Mouse (Mus musculus) stomach, postnatal 0 days (tissue): Measurements from ENCODE around the gene Irak4. TPM values are rescaled to one million over a fixed set of nuclear protein-coding genes. Genes with fewer than 3 reads are reported as not detected.

ENCODE experiments used
- ATAC-seq: fragments of 200-750 bp; cut with Nextera tagmentation; 2 replicates; pipeline ENCODE4 v1.8.0; 2017; ENCODE audit not compliant: low FRiP score, low TSS enrichment
- DNase-seq: peaks from one replicate; pipeline ENCODE4 v3.0.0-alpha.2; 2016; ENCODE audit warnings: low spot score
- H3K27ac ChIP-seq: fragments of 300-500 bp; sonication (generic); replicated peaks from 2 replicates; pipeline ENCODE4 v1.5.1; 2014; ENCODE audit warnings: mild to moderate bottlenecking, control low read depth
- H3K27me3 ChIP-seq: fragments of 300-500 bp; sonication (generic); 2 replicates; pipeline ENCODE4 v1.6.1; 2014; ENCODE audit warnings: low read length; ENCODE audit not compliant: control insufficient read depth, insufficient read depth
- H3K36me3 ChIP-seq: fragments of 300-500 bp; sonication (generic); 2 replicates; pipeline ENCODE4 v1.6.1; 2014; ENCODE audit warnings: low read length, mixed read lengths; ENCODE audit not compliant: control insufficient read depth, insufficient read depth
- H3K4me1 ChIP-seq: fragments of 300-500 bp; sonication (generic); replicated peaks from 2 replicates; pipeline ENCODE4 v1.6.1; 2014; ENCODE audit warnings: antibody characterized with exemption; ENCODE audit not compliant: control insufficient read depth, insufficient read depth
- H3K4me2 ChIP-seq: fragments of 300-500 bp; sonication (generic); replicated peaks from 2 replicates; pipeline ENCODE4 v1.6.1; 2014; ENCODE audit warnings: low read depth, mild to moderate bottlenecking, control low read depth, moderate library complexity
- H3K4me3 ChIP-seq: fragments of 300-500 bp; sonication (generic); 2 replicates; pipeline ENCODE4 v1.5.1; 2014; ENCODE audit warnings: low read depth, low read length, control low read depth
- H3K9ac ChIP-seq: fragments of 300-500 bp; sonication (generic); 2 replicates; pipeline ENCODE4 v1.6.1; 2014; ENCODE audit warnings: mild to moderate bottlenecking, low read length, control low read depth, mixed read lengths
- H3K9me3 ChIP-seq: fragments of 300-500 bp; sonication (generic); 2 replicates; pipeline ENCODE4 v1.6.1; 2016; ENCODE audit warnings: low read length; ENCODE audit not compliant: control insufficient read depth
- CTCF ChIP-seq: IDR thresholded peaks from 2 replicates; pipeline ENCODE4 v1.5.1; 2016; ENCODE audit warnings: antibody characterized with exemption, low read depth, mild to moderate bottlenecking, moderate library complexity
- EP300 ChIP-seq: optimal IDR thresholded peaks from 2 replicates; pipeline ENCODE3; 2016; ENCODE audit warnings: antibody characterized with exemption
- WGBS: fragments of 180-500 bp; shearing (Covaris S2); extraction: QIAGEN DNeasy Blood & Tissue Kit; methylation state at CpG from one replicate; pipeline ENCODE4 v1.1.7; 2014; 5-methylcytosine and 5-hydroxymethylcytosine counted together
- polyA plus RNA-seq: library from polyadenylated mRNA; unstranded; fragments of >200 nt; fragmentation: Nextera tagmentation; extraction: Ambion mirVana; gene quantifications from 2 replicates; pipeline ENCODE4 v1.2.1, GENCODE M21; 2015

The Irak4 gene
- polyA plus RNA-seq = 9.2 and 9.4 TPM in 2 replicates

- TF ChIP-seq CTCF = peak; percentile 16
- TF ChIP-seq EP300 = no peak
- H3K9ac ChIP-seq = peak within 1 kb of the TSS; percentile 74
- DNase-seq (peak; percentile 93), ATAC-seq (peak; percentile 99)
- H3K4me3 ChIP-seq = peak within 1 kb of the TSS; percentile 74
- H3K4me1 ChIP-seq = no peaks in the 10 kb centered on the region
- no peaks in the 10 kb centered on the region for H3K9me3 ChIP-seq
- peak within 1 kb of the TSS; percentile 72 for H3K4me2 ChIP-seq
- H3K27me3 ChIP-seq = no peaks in the 10 kb centered on the region
- H3K27ac ChIP-seq = peak within 1 kb of the TSS; percentile 85
- no peaks in the 10 kb centered on the region for H3K36me3 ChIP-seq
- under 1% methylated on average over 45 of the region's 45 CpGs for WGBS
Measured at GRCm38 (mm10) chr15:94543409-94544051, at the start of gene Irak4, which contains the start of gene Pus7l. TSS of gene Irak4 (plus strand) at chr15:94543643. TSS of gene Pus7l (minus strand) at chr15:94543547.

- TF ChIP-seq EP300 (no peak), CTCF (peak; percentile 43)
- Histone ChIP-seq H3K36me3 (no peaks in the 10 kb centered on the region), H3K4me1 (no peaks in the 10 kb centered on the region), H3K9ac (no peak overlapping the region), H3K9me3 (no peaks in the 10 kb centered on the region), H3K27me3 (no peaks in the 10 kb centered on the region), H3K27ac (no peak overlapping the region), H3K4me3 (no peak overlapping the region), H3K4me2 (no peak overlapping the region)
- 92% methylated on average over 1 of the region's 1 CpGs for WGBS
- DNase-seq (no peak), ATAC-seq (no peak)
Measured at GRCm38 (mm10) chr15:94494445-94494844, 49.0 kb upstream of the Irak4 start.

GRCm38 (mm10) chr15:94495936-94496335, 47.5 kb upstream of the Irak4 start:
- H3K9me3 ChIP-seq = no peaks in the 10 kb centered on the region
- no peak overlapping the region for H3K27ac ChIP-seq
- no peak overlapping the region for H3K9ac ChIP-seq
- WGBS = 79% methylated on average over 10 of the region's 10 CpGs
- ATAC-seq = no peak
- TF ChIP-seq EP300 (no peak), CTCF (peak; percentile 11; the same call in 1 of the 2 replicates)
- no peak overlapping the region for H3K4me3 ChIP-seq
- H3K27me3 ChIP-seq = no peaks in the 10 kb centered on the region
- H3K4me2 ChIP-seq = no peak overlapping the region
- no peak for DNase-seq
- no peaks in the 10 kb centered on the region for H3K36me3 ChIP-seq
- H3K4me1 ChIP-seq = no peaks in the 10 kb centered on the region

- DNase-seq = no peak
- no peaks in the 10 kb centered on the region for H3K9me3 ChIP-seq
- no peaks in the 10 kb centered on the region for H3K27me3 ChIP-seq
- TF ChIP-seq EP300 (no peak), CTCF (no peak)
- H3K4me2 ChIP-seq = no peak overlapping the region
- no peak overlapping the region for H3K27ac ChIP-seq
- no peak overlapping the region for H3K4me3 ChIP-seq
- H3K36me3 ChIP-seq = no peaks in the 10 kb centered on the region
- no peak overlapping the region for H3K9ac ChIP-seq
- ATAC-seq = no peak
- 70% methylated on average over 1 of the region's 1 CpGs for WGBS
- H3K4me1 ChIP-seq = no peaks in the 10 kb centered on the region
Measured at GRCm38 (mm10) chr15:94499260-94499659, 44.2 kb upstream of the Irak4 start.

- Histone ChIP-seq H3K4me2 (no peak overlapping the region), H3K36me3 (no peaks in the 10 kb centered on the region), H3K4me3 (no peak overlapping the region), H3K9ac (no peak overlapping the region), H3K27me3 (no peaks in the 10 kb centered on the region), H3K27ac (no peak overlapping the region), H3K9me3 (no peaks in the 10 kb centered on the region), H3K4me1 (no peaks in the 10 kb centered on the region)
- WGBS = 66% methylated on average over 12 of the region's 12 CpGs
- DNase-seq = no peak
- TF ChIP-seq EP300 = no peak
- TF ChIP-seq CTCF = no peak
- ATAC-seq = no peak
Measured at GRCm38 (mm10) chr15:94503451-94504215, 39.8 kb upstream of the Irak4 start.
